Mouse (Mus musculus) hindbrain, postnatal 0 days (tissue): ENCODE data around the gene Sema3a. TPM values are rescaled to one million over a fixed set of nuclear protein-coding genes. Genes with fewer than 3 reads are reported as not detected.

Experiments used
- ATAC-seq: fragments of 200-750 bp; cut with Nextera tagmentation; 2 replicates; pipeline ENCODE4 v1.8.0; 2017; ENCODE audit warnings: mild to moderate bottlenecking, moderate TSS enrichment, moderate library complexity
- DNase-seq: peaks from one replicate; pipeline ENCODE4 v3.0.0-alpha.2; 2015; ENCODE audit warnings: low spot score
- H3K27ac ChIP-seq: fragments of 300-500 bp; sonication (generic); 2 replicates; pipeline ENCODE4 v1.5.1; 2014; ENCODE audit warnings: mild to moderate bottlenecking
- H3K27me3 ChIP-seq: fragments of 300-500 bp; sonication (generic); 2 replicates; pipeline ENCODE4 v1.6.1; 2014; ENCODE audit warnings: low read length, mixed read lengths; ENCODE audit not compliant: insufficient read depth
- H3K36me3 ChIP-seq: fragments of 300-500 bp; sonication (generic); 2 replicates; pipeline ENCODE4 v1.6.1; 2014; ENCODE audit warnings: low read length, mixed read lengths; ENCODE audit not compliant: insufficient read depth
- H3K4me1 ChIP-seq: fragments of 300-500 bp; sonication (generic); 2 replicates; pipeline ENCODE4 v1.6.1; 2014; ENCODE audit warnings: antibody characterized with exemption, low read length, mixed read lengths; ENCODE audit not compliant: insufficient read depth
- H3K4me2 ChIP-seq: fragments of 300-500 bp; sonication (generic); 2 replicates; pipeline ENCODE4 v1.6.1; 2014; ENCODE audit warnings: low read depth, mild to moderate bottlenecking, low read length, moderate library complexity, mixed read lengths
- H3K4me3 ChIP-seq: fragments of 300-500 bp; sonication (generic); 2 replicates; pipeline ENCODE4 v1.5.1; 2014; ENCODE audit warnings: low read length
- H3K9ac ChIP-seq: fragments of 300-500 bp; sonication (generic); replicated peaks from 2 replicates; pipeline ENCODE4 v1.6.1; 2014; ENCODE audit warnings: mild to moderate bottlenecking, low read length, moderate library complexity, mixed read lengths
- H3K9me3 ChIP-seq: fragments of 300-500 bp; sonication (generic); 2 replicates; pipeline ENCODE4 v1.6.1; 2016; ENCODE audit warnings: low read length, mixed read lengths
- CTCF ChIP-seq: IDR thresholded peaks from 2 replicates; pipeline ENCODE4 v1.5.1; 2016; ENCODE audit warnings: antibody characterized with exemption, control low read depth, low read depth
- WGBS: fragments of 180-500 bp; shearing (Covaris S2); extraction: QIAGEN DNeasy Blood & Tissue Kit; methylation state at CpG from one replicate; pipeline ENCODE4 v1.1.7; 2014; 5-methylcytosine and 5-hydroxymethylcytosine counted together
- polyA plus RNA-seq: library from polyadenylated mRNA; unstranded; fragments of >200 nt; fragmentation: Nextera tagmentation; extraction: Ambion mirVana; gene quantifications from 2 replicates; pipeline ENCODE4 v1.2.1, GENCODE M21; 2015
- total RNA-seq: library from RNA; depleted of rRNA; stranded (reverse); fragments of >200 nt; gene quantifications from 2 replicates; pipeline ENCODE4 v1.2.3, GENCODE M21; 2014

Sema3a gene
- total and polyA plus RNA-seq, 2 experiments from 2014 or later: 16.3 to 32.3 TPM

GRCm38 (mm10) chr5:13199709-13200108 is 74.5 kb downstream of the Sema3a start:
- no peak overlapping the region for H3K9ac ChIP-seq
- no peak for TF ChIP-seq CTCF
- H3K36me3 ChIP-seq: no peaks in the 10 kb centered on the region
- H3K4me1 ChIP-seq: no peaks in the 10 kb centered on the region
- no peaks in the 10 kb centered on the region for H3K9me3 ChIP-seq
- 73% methylated on average over 6 of the region's 6 CpGs for WGBS
- H3K4me3 ChIP-seq: no peak overlapping the region
- H3K4me2 ChIP-seq: no peak overlapping the region
- DNase-seq (no peak), ATAC-seq (no peak)
- no peaks in the 10 kb centered on the region for H3K27me3 ChIP-seq
- no peak overlapping the region for H3K27ac ChIP-seq

GRCm38 (mm10) chr5:13255353-13255752 is 130.1 kb downstream of the Sema3a start:
- WGBS: 55% methylated on average over 3 of the region's 3 CpGs
- Histone ChIP-seq H3K4me3 (no peak overlapping the region), H3K9me3 (no peaks in the 10 kb centered on the region), H3K9ac (no peak overlapping the region), H3K4me1 (no peaks in the 10 kb centered on the region), H3K27me3 (no peaks in the 10 kb centered on the region), H3K36me3 (no peaks in the 10 kb centered on the region), H3K4me2 (no peak overlapping the region), H3K27ac (no peak overlapping the region)
- TF ChIP-seq CTCF: no peak
- ATAC-seq (no peak), DNase-seq (no peak)

GRCm38 (mm10) chr5:13256321-13256720 is 131.1 kb downstream of the Sema3a start:
- Histone ChIP-seq H3K9me3 (no peaks in the 10 kb centered on the region), H3K4me1 (no peaks in the 10 kb centered on the region), H3K9ac (no peak overlapping the region), H3K4me2 (no peak overlapping the region), H3K36me3 (no peaks in the 10 kb centered on the region), H3K27me3 (no peaks in the 10 kb centered on the region), H3K27ac (no peak overlapping the region), H3K4me3 (no peak overlapping the region)
- 55% methylated on average over 1 of the region's 1 CpGs for WGBS
- no peak for TF ChIP-seq CTCF
- no peak for ATAC-seq
- no peak for DNase-seq

- WGBS: 44% methylated on average over 2 of the region's 2 CpGs
- DNase-seq (peak; percentile 44), ATAC-seq (peak; percentile 79)
- Histone ChIP-seq H3K9ac (no peak overlapping the region), H3K27ac (no peak overlapping the region), H3K4me2 (no peak overlapping the region), H3K9me3 (no peaks in the 10 kb centered on the region), H3K4me3 (no peak overlapping the region), H3K36me3 (no peaks in the 10 kb centered on the region), H3K27me3 (no peaks in the 10 kb centered on the region), H3K4me1 (no peaks in the 10 kb centered on the region)
- TF ChIP-seq CTCF: no peak
Measured at GRCm38 (mm10) chr5:13263087-13263486, 137.9 kb downstream of the Sema3a start.

- no peak for TF ChIP-seq CTCF
- H3K4me2 ChIP-seq: no peak overlapping the region
- no peaks in the 10 kb centered on the region for H3K4me1 ChIP-seq
- no peaks in the 10 kb centered on the region for H3K36me3 ChIP-seq
- WGBS: 63% methylated on average over 3 of the region's 3 CpGs
- no peak overlapping the region for H3K27ac ChIP-seq
- H3K4me3 ChIP-seq: no peak overlapping the region
- no peak overlapping the region for H3K9ac ChIP-seq
- no peaks in the 10 kb centered on the region for H3K27me3 ChIP-seq
- no peak for ATAC-seq
- DNase-seq: no peak
- no peaks in the 10 kb centered on the region for H3K9me3 ChIP-seq
Measured at GRCm38 (mm10) chr5:13263539-13263938, 138.3 kb downstream of the Sema3a start.

DNA sequence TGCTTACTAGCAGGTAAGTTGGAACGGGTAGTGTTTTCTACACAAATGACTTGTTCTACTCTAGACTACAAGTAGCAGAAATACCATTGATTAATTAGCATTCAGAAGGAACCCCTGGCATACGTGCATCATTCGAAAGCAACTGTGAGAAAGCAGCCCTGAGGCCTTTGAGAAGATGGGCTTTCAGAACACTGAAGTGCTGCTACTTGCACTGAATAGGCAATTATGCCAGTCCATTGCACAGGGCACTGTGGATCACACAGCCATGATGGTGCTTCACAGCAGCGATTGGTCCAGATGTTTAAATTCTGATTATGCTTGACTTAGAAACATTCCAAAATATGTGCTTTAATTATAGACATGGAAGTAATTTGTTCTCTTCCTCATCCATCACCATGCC is 187.5 kb downstream of the Sema3a start:
- ATAC-seq: peak; percentile 80
- no peak overlapping the region for H3K27ac ChIP-seq
- no peak overlapping the region for H3K9ac ChIP-seq
- WGBS: 31% methylated on average over 4 of the region's 4 CpGs
- no peaks in the 10 kb centered on the region for H3K9me3 ChIP-seq
- peak; percentile 47 for DNase-seq
- H3K4me3 ChIP-seq: no peak overlapping the region
- no peak for TF ChIP-seq CTCF
- H3K4me1 ChIP-seq: no peaks in the 10 kb centered on the region
- no peaks in the 10 kb centered on the region for H3K36me3 ChIP-seq
- H3K27me3 ChIP-seq: no peaks in the 10 kb centered on the region
- H3K4me2 ChIP-seq: no peak overlapping the region

DNA sequence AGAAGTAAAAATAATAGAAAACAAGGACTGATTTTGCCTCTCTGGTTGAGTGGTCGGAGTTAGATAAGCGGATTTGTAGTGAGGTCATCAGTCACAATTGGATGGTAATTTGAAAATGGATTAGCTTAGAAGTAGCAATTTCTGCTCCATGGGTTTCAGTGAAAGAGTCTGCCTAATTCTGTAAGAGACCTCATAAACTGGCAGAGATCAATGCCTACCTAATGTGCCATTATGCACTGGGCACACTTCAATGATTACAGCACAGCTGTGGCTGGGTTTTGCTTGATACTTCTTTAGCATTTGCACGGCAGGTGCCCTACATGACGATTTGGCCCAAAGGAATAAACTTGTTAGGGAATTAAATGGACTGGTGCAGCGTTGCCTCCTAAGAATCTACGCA is 188.8 kb downstream of the Sema3a start:
- H3K4me1 ChIP-seq: no peaks in the 10 kb centered on the region
- peak; percentile 19 for DNase-seq
- TF ChIP-seq CTCF: no peak
- no peak overlapping the region for H3K4me3 ChIP-seq
- no peaks in the 10 kb centered on the region for H3K9me3 ChIP-seq
- no peaks in the 10 kb centered on the region for H3K27me3 ChIP-seq
- no peak overlapping the region for H3K27ac ChIP-seq
- H3K9ac ChIP-seq: no peak overlapping the region
- ATAC-seq: peak; percentile 66
- 35% methylated on average over 6 of the region's 6 CpGs for WGBS
- H3K36me3 ChIP-seq: no peaks in the 10 kb centered on the region
- no peak overlapping the region for H3K4me2 ChIP-seq
